Mouse (Mus musculus) midbrain, embryonic 12.5 days (tissue): ENCODE results near the gene Scgb1a1. TPM values are rescaled to one million over a fixed set of nuclear protein-coding genes. Genes with fewer than 3 reads are reported as not detected.
"Not testable (repeated sequence)": the region's sequence is repeated elsewhere in the genome, so short reads cannot be mapped to it uniquely, and the experiment has no call there.

ENCODE experiments used
- ATAC-seq: fragments of 200-750 bp; cut with Nextera tagmentation; 2 replicates; pipeline ENCODE4 v1.8.0; 2017; ENCODE audit warnings: low read depth, moderate TSS enrichment, moderate library complexity; ENCODE audit not compliant: low FRiP score
- H3K27ac ChIP-seq: fragments of 300-500 bp; sonication (generic); replicated peaks from 2 replicates; pipeline ENCODE4 v1.5.1; 2016; ENCODE audit warnings: mild to moderate bottlenecking
- H3K27me3 ChIP-seq: fragments of 300-500 bp; sonication (generic); 2 replicates; pipeline ENCODE4 v1.6.1; 2016; ENCODE audit warnings: mild to moderate bottlenecking
- H3K36me3 ChIP-seq: fragments of 300-500 bp; sonication (generic); 2 replicates; pipeline ENCODE4 v1.6.1; 2016
- H3K4me1 ChIP-seq: fragments of 300-500 bp; sonication (generic); 2 replicates; pipeline ENCODE4 v1.6.1; 2016
- H3K4me2 ChIP-seq: fragments of 300-500 bp; sonication (generic); replicated peaks from 2 replicates; pipeline ENCODE4 v1.6.1; 2016; ENCODE audit warnings: mild to moderate bottlenecking, moderate library complexity
- H3K4me3 ChIP-seq: fragments of 300-500 bp; sonication (generic); 2 replicates; pipeline ENCODE4 v1.5.1; 2016; ENCODE audit warnings: mild to moderate bottlenecking
- H3K9ac ChIP-seq: fragments of 300-500 bp; sonication (generic); replicated peaks from 2 replicates; pipeline ENCODE4 v1.6.1; 2016; ENCODE audit warnings: mild to moderate bottlenecking, moderate library complexity
- H3K9me3 ChIP-seq: fragments of 300-500 bp; sonication (generic); 2 replicates; pipeline ENCODE4 v1.6.1; 2016; ENCODE audit warnings: mild to moderate bottlenecking
- WGBS: fragments of 180-500 bp; shearing (Covaris S2); methylation state at CpG from one replicate; pipeline ENCODE4 v1.1.7; 2016; 5-methylcytosine and 5-hydroxymethylcytosine counted together
- polyA plus RNA-seq: library from polyadenylated mRNA; unstranded; fragments of >200 nt; fragmentation: Nextera tagmentation; extraction: Ambion mirVana; gene quantifications from 2 replicates; pipeline ENCODE4 v1.2.1, GENCODE M21; 2016

Gene Scgb1a1
- polyA plus RNA-seq = not detected in 2 replicates

- ATAC-seq = no peak
- H3K4me1 ChIP-seq = no peaks in the 10 kb centered on the region
- no peak within 1 kb of the TSS for H3K4me3 ChIP-seq
- no peaks in the 10 kb centered on the region for H3K9me3 ChIP-seq
- no peak within 1 kb of the TSS for H3K4me2 ChIP-seq
- H3K9ac ChIP-seq = no peak within 1 kb of the TSS
- H3K27me3 ChIP-seq = peaks cover 6% of the 10 kb centered on the region; the same call in 1 of the 2 replicates
- H3K36me3 ChIP-seq = no peaks in the 10 kb centered on the region
- WGBS = 87% methylated on average over 4 of the region's 4 CpGs
- no peak within 1 kb of the TSS for H3K27ac ChIP-seq
Observed at GRCm38 (mm10) chr19:9087821-9088220, at the start of gene Scgb1a1. TSS of gene Scgb1a1 (minus strand) at chr19:9087958.

DNA sequence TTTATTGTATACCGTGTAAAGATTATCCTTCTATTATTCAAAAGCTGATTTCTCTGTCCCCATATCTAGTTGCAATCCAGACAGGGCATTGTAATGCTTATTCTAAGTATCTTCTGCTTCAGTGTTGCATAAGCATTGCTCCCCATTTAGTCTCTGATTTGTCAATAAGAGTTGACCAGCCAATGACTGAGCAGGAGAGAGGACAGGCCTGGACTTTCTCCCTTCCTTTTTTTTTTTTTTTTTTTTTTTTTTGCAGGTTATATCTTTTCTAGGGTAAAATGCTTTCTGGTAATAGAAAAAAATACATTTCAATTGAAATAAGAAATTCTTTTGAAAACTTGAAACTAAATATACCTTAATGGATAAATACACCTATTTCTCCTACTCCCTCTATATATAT lies 49.4 kb upstream of the Scgb1a1 start:
- ATAC-seq = no peak
- Histone ChIP-seq H3K4me2 (no peak overlapping the region), H3K27me3 (no peaks in the 10 kb centered on the region), H3K27ac (no peak overlapping the region), H3K36me3 (no peaks in the 10 kb centered on the region), H3K9me3 (no peaks in the 10 kb centered on the region), H3K4me1 (peaks cover 18% of the 10 kb centered on the region), H3K4me3 (no peak overlapping the region), H3K9ac (no peak overlapping the region)
- 92% methylated on average over 1 of the region's 1 CpGs for WGBS

DNA sequence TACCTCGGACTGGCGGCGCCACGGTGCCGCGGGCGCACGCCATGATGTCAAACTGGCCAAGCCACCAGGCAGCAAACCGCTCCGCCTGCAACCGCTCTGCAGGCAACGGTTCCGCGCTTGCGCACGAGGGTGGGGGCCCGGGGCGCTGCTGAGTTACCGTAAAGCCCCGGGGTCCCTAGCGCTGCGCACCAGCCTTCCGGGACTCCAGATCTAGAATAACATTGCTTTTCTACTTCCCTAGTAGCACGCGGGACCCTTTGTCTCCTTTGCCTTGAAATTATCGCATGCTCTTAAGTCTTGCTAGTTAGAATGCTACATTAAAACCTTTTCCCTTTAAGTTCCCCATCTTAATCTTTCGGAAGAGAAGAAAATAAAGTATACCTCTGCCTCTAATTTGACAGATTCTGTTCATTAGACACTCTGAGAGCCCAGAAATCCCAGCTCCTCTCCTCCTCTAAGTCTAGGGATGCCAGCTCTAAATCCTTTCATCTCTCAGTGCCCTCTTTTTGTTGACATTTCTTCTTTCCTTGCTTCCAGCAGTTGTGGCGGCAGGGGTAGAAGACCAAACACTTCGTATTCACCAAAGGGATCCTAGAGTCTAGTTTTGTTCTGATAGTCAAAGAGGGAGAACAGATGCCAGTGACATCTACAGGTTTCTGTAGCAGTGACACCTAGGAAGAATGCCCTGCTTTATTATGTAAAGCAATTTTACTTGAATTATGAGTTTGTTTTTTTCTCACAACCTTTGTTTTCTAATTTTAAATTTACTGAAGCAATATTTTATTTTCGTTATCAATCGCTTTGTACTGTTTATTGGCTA lies 48.0 kb upstream of the Scgb1a1 start, which contains the start of gene Asrgl1:
TSS of gene Asrgl1 (minus strand) at position 125 of the 820 bp plus-strand sequence.
- Histone ChIP-seq H3K4me2 (peak within 1 kb of the TSS; percentile 95), H3K27ac (no peak within 1 kb of the TSS), H3K27me3 (no peaks in the 10 kb centered on the region), H3K4me1 (peaks cover 18% of the 10 kb centered on the region), H3K9me3 (no peaks in the 10 kb centered on the region), H3K36me3 (no peaks in the 10 kb centered on the region), H3K4me3 (peak within 1 kb of the TSS; percentile 70), H3K9ac (peak within 1 kb of the TSS; percentile 72)
- ATAC-seq = peak; percentile 98
- WGBS = 11% methylated on average over 31 of the region's 31 CpGs

DNA sequence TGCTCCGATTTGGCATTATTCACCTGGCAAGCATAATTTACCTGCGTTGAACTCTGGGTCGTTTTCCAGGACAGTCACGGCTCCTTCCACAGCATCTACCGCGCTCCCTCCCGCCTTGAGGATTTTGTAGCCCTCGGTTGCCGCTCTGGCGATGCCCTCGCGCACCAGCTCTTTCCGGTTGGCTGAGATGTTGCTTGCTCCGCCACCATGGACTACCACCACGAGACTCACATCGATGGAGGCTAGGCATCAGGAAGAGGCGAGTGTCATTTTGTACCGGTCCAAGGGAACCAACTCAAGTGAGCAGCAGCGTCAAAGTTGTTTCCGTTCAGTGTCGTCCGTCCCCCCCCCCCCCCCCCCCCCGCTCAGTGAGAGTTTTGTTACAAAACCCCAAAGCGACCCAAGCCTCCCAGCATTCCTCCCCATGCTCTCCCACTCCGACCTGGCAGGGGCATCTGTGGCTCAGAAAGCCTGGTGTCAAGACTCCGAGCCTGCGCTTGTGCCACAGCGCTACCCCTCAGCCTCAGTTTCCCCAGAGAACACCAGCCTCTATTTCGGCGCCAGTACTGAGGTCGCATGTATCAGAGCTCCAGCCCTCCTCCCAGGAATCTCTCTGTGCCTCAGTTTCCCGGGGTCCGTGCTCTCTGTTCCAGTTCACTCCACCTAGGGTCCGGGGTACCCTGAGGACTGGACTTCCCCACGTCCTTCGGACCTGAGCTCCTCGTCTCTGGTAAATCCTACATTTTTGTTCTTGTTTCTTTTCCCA lies 47.2 kb upstream of the Scgb1a1 start:
- Histone ChIP-seq H3K4me2 (peak overlapping the region; percentile 95), H3K9me3 (no peaks in the 10 kb centered on the region), H3K27me3 (no peaks in the 10 kb centered on the region), H3K36me3 (no peaks in the 10 kb centered on the region), H3K4me1 (peaks cover 18% of the 10 kb centered on the region), H3K27ac (no peak overlapping the region), H3K9ac (peak overlapping the region; percentile 72), H3K4me3 (peak overlapping the region; percentile 70)
- peak; percentile 79 for ATAC-seq
- WGBS = 2% methylated on average over 34 of the region's 37 CpGs

DNA sequence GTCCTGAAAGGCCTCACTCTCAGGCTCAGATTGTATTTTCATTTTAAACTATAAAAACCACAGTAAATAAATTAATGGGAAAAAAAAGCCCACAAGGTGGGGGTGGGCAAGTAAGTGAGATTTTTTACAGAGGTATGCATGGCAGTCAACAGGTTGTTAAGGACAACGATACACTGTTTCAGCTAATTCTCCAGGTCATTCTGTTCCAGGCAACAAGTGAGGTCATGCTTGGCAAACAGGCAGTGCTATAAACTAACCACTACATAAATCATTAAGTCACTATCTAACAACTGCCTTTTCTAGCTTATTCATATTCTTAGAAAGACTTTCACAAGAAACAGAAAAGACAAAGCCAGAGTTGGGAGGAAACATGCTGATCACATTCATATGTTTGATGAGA lies 42.2 kb upstream of the Scgb1a1 start:
- no peaks in the 10 kb centered on the region for H3K36me3 ChIP-seq
- no peak overlapping the region for H3K4me3 ChIP-seq
- 89% methylated on average over 1 of the region's 1 CpGs for WGBS
- no peak overlapping the region for H3K27ac ChIP-seq
- H3K4me2 ChIP-seq = no peak overlapping the region
- H3K9me3 ChIP-seq = no peaks in the 10 kb centered on the region
- no peak for ATAC-seq
- H3K4me1 ChIP-seq = peaks cover 18% of the 10 kb centered on the region
- no peak overlapping the region for H3K9ac ChIP-seq
- H3K27me3 ChIP-seq = no peaks in the 10 kb centered on the region

DNA sequence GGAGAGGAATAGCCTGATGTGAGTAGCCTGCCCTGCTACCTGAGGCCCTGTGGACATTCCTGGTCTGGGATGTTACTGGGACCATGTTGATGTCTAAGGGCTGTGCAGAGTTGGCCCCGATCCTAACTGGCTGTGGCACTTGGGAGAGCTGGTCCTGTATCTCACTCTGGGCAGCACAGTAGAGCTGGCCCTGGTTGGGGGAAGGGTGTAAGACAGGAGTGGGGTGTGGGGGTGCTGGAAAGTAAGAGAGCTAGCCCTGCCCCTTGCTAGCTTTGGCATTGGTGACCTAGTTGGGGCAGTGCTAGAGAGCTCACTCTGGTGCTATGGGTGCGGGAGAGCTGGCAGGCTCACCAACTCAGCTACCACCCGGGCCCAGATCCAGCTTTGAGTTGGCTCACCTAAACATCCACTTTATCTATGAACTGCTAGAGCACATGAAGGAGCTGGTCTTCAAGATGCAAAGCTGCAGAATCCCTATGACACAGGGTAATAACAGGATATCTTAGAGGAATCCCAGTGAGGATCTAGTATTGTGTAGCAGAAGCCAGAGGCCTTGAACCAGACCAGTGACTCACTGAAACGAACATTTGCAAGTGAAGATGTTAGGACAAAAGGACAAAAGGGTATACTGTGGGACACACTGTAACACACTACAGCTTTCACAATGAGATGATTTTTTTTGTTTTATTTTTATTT lies 40.9 kb upstream of the Scgb1a1 start:
- Histone ChIP-seq H3K27ac (no peak overlapping the region), H3K9me3 (no peaks in the 10 kb centered on the region), H3K4me3 (no peak overlapping the region), H3K36me3 (no peaks in the 10 kb centered on the region), H3K27me3 (no peaks in the 10 kb centered on the region), H3K4me2 (no peak overlapping the region), H3K4me1 (0 out of 2 replicates have a peak, but pooled peaks cover 9% of the 10 kb centered on the region), H3K9ac (no peak overlapping the region)
- 95% methylated on average over 4 of the region's 4 CpGs for WGBS
- ATAC-seq = no peak

DNA sequence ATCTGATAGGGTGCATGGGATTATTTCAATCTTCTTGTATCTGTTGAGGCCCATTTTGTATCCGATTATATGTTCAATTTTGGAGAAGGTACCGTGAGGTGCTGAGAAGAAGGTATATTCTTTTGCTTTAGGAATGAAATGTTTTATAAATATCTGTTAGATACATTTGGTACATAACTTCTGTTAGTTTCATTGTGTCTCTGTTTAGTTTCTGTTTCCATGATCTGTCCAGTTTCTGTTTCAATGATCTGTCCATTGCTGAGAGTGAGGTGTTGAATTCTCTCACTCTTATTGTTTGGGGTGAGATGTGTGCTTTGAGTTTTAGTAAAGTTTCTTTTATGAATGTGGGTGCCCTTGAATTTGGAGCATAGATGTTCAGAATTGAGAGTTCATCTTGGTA lies 36.2 kb upstream of the Scgb1a1 start:
- not testable (repeated sequence) for H3K4me1 ChIP-seq, H3K9ac ChIP-seq, H3K4me2 ChIP-seq, H3K27me3 ChIP-seq, H3K4me3 ChIP-seq, H3K36me3 ChIP-seq, H3K27ac ChIP-seq, ATAC-seq, H3K9me3 ChIP-seq
- WGBS = 91% methylated on average over 2 of the region's 2 CpGs

GRCm38 (mm10) chr19:9122390-9122789 lies 34.6 kb upstream of the Scgb1a1 start:
- 94% methylated on average over 1 of the region's 1 CpGs for WGBS
- no peak for ATAC-seq

DNA sequence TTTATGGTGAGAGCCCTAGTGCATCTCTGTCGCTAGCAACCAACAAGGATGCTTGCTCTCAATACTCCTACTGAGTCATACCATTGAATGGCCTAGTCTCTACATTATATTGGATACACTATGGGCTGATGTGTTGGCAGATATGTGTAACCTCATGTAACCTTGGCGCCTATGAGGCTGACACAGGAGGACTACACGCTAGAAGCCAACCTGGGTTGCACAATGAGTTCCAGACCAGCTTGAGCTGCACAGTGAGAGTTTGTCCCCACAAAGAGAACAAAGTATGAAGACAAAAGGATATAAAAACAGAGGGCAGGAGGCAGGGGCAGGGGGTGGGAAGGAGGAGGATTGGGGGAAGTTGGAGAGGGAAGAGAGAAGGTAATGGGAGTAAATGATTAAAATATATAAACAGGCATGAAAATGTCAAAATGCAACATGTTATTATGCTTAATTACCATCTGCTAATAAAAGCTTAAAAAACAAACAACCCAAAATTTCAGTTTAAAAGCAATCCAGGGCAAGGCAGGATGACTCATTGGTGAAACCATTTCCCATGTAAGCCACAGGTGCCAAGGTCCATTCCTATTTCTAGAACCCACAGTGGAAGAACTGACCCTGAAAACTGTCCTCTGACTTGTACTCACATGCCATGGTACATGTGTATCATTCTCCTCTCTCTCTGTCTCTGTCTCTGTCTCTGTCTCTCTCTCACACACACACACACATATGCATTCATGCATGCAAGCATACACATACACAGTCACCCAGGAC lies 32.1 kb upstream of the Scgb1a1 start:
- H3K27me3 ChIP-seq = no peaks in the 10 kb centered on the region
- H3K4me2 ChIP-seq = no peak overlapping the region
- no peak overlapping the region for H3K9ac ChIP-seq
- no peaks in the 10 kb centered on the region for H3K9me3 ChIP-seq
- no peak overlapping the region for H3K4me3 ChIP-seq
- H3K36me3 ChIP-seq = 0 out of 2 replicates have a peak, but pooled peaks cover 3% of the 10 kb centered on the region
- no peak overlapping the region for H3K27ac ChIP-seq
- H3K4me1 ChIP-seq = no peaks in the 10 kb centered on the region
- WGBS = 79% methylated on average over 3 of the region's 3 CpGs
- ATAC-seq = no peak

More at GRCm38 (mm10) chr19:9122390-9122789, 34.6 kb upstream of the Scgb1a1 start:
- Histone ChIP-seq H3K27ac (no peak overlapping the region), H3K36me3 (no peaks in the 10 kb centered on the region), H3K9me3 (no peaks in the 10 kb centered on the region), H3K4me2 (no peak overlapping the region), H3K4me1 (no peaks in the 10 kb centered on the region), H3K27me3 (no peaks in the 10 kb centered on the region), H3K9ac (no peak overlapping the region), H3K4me3 (no peak overlapping the region)

GRCm38 (mm10) chr19:9117275-9117674 lies 29.5 kb upstream of the Scgb1a1 start:
- H3K4me3 ChIP-seq = no peak overlapping the region
- no peaks in the 10 kb centered on the region for H3K4me1 ChIP-seq
- H3K27me3 ChIP-seq = no peaks in the 10 kb centered on the region
- no peak overlapping the region for H3K9ac ChIP-seq
- H3K36me3 ChIP-seq = 0 out of 2 replicates have a peak, but pooled peaks cover 6% of the 10 kb centered on the region
- WGBS = 79% methylated on average over 5 of the region's 5 CpGs
- H3K9me3 ChIP-seq = no peaks in the 10 kb centered on the region
- H3K27ac ChIP-seq = no peak overlapping the region
- ATAC-seq = no peak
- H3K4me2 ChIP-seq = no peak overlapping the region

- no peak for ATAC-seq
- Histone ChIP-seq H3K36me3 (0 out of 2 replicates have a peak, but pooled peaks cover 6% of the 10 kb centered on the region), H3K9me3 (no peaks in the 10 kb centered on the region), H3K4me2 (no peak overlapping the region), H3K4me3 (no peak overlapping the region), H3K4me1 (no peaks in the 10 kb centered on the region), H3K27me3 (no peaks in the 10 kb centered on the region), H3K9ac (no peak overlapping the region), H3K27ac (no peak overlapping the region)
- WGBS = 84% methylated on average over 4 of the region's 4 CpGs
Observed at GRCm38 (mm10) chr19:9116268-9116667, 28.5 kb upstream of the Scgb1a1 start.
